Mouse (Mus musculus): ENCODE results near the gene Safb.

Gene Safb

GRCm38 (mm10) chr17:56560131-56560530 is 24.5 kb upstream of the Safb start:
- no peak for DNase-seq (ENCODE audit: low spot score in 2 of 2)

- no peak for DNase-seq (ENCODE audit: low spot score in 2 of 2)
These were observed 22.8 kb upstream of the Safb start for GRCm38 (mm10) chr17:56561866-56562265.

- no peak for DNase-seq (ENCODE audit: low spot score in 2 of 2)
These were observed 18.3 kb upstream of the Safb start for GRCm38 (mm10) chr17:56566293-56566692.

GRCm38 (mm10) chr17:56566918-56567317 is 17.7 kb upstream of the Safb start:
- DNase-seq (ENCODE audit: low spot score in 2 of 2): no peak

- DNase-seq (ENCODE audit: low spot score in 2 of 2): no peak
These were observed 17.3 kb upstream of the Safb start for GRCm38 (mm10) chr17:56567370-56567769.

GRCm38 (mm10) chr17:56570287-56570686 is 14.3 kb upstream of the Safb start:
- no peak for DNase-seq (ENCODE audit: low spot score in 2 of 2)

GRCm38 (mm10) chr17:56572154-56572553 is 12.5 kb upstream of the Safb start:
- DNase-seq (ENCODE audit: low spot score in 2 of 2): no peak

GRCm38 (mm10) chr17:56572939-56573338 is 11.7 kb upstream of the Safb start:
- DNase-seq (ENCODE audit: low spot score in 2 of 2): no peak

- DNase-seq (ENCODE audit: low spot score in 2 of 2): no peak
These were observed 1.6 kb upstream of the Safb start for GRCm38 (mm10) chr17:56583071-56583470.

GRCm38 (mm10) chr17:56583611-56584256 is 891 bp upstream of the Safb start:
- peak; percentile 40 to 41 for DNase-seq (ENCODE audit: low spot score in 2 of 2)

GRCm38 (mm10) chr17:56585171-56585821 is 671 bp downstream of the Safb start:
- no peak for DNase-seq (ENCODE audit: low spot score in 2 of 2)

GRCm38 (mm10) chr17:56587773-56588172 is 3.1 kb downstream of the Safb start:
- DNase-seq (ENCODE audit: low spot score in 2 of 2): no peak

- DNase-seq (ENCODE audit: low spot score in 2 of 2): no peak
These were observed 4.3 kb downstream of the Safb start for GRCm38 (mm10) chr17:56588921-56589320.

- no peak for DNase-seq (ENCODE audit: low spot score in 2 of 2)
These were observed 7.9 kb downstream of the Safb start for GRCm38 (mm10) chr17:56592553-56592952.

- no peak for DNase-seq (ENCODE audit: low spot score in 2 of 2)
These were observed 9.1 kb downstream of the Safb start for GRCm38 (mm10) chr17:56593527-56594271.

- DNase-seq (ENCODE audit: low spot score in 2 of 2): no peak
These were observed 18.8 kb downstream of the Safb start for GRCm38 (mm10) chr17:56603186-56604069.

GRCm38 (mm10) chr17:56604070-56604380 is 19.4 kb downstream of the Safb start:
- DNase-seq (ENCODE audit: low spot score in 2 of 2): no peak

- DNase-seq (ENCODE audit: low spot score in 2 of 2): no peak
These were observed 19.8 kb downstream of the Safb start for GRCm38 (mm10) chr17:56604422-56604821.

GRCm38 (mm10) chr17:56605431-56605830 is 20.8 kb downstream of the Safb start:
- DNase-seq (ENCODE audit: low spot score in 2 of 2): no peak

- DNase-seq (ENCODE audit: low spot score in 2 of 2): no peak
These were observed 23.0 kb downstream of the Safb start for GRCm38 (mm10) chr17:56607521-56608062.

- DNase-seq (ENCODE audit: low spot score in 2 of 2): no peak
These were observed 24.1 kb downstream of the Safb start for GRCm38 (mm10) chr17:56608699-56609098.

Data from thymus, postnatal 10 days (tissue).